Mouse (Mus musculus): ENCODE measurements at regions not wholly inside any gene's neighbourhood (a gene's known extent, or its start where the extent isn't known, plus 50 kb on each side); places are given as distances from the start of the nearest gene placed in this dataset.

DNA sequence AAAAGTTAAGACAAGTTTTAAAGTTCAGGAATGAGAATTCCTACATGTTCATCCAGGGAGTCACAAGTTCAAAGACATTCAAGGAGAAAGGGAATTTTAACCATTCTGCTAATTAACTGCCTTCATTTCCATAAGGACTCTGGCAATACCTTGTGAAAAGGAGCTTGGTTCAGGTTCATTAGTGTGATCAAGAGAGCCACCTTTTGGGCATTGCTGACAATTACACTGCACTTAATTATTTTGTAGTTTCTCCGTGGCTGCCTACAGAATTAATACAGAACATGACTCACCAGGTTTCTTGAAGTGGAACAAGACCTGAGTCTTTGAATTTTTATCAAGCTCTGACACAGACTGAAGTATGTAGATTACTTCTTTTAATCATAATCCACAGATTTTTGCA lies 52.4 kb upstream of the Ankef1 start:
- DNase-seq (ENCODE audit: low read depth, low spot score) = peak; percentile 36
